Mouse (Mus musculus) stomach, embryonic 15.5 days (tissue): ENCODE measurements at regions not wholly inside any gene's neighbourhood (a gene's known extent, or its start where the extent isn't known, plus 50 kb on each side); places are given as distances from the start of the nearest gene placed in this dataset.

Experiments
- ATAC-seq: fragments of 200-750 bp; cut with Nextera tagmentation; 2 replicates; pipeline ENCODE4 v1.8.0; 2017; ENCODE audit warnings: low read depth, moderate number of reproducible peaks, moderate TSS enrichment; ENCODE audit not compliant: insufficient read depth, low FRiP score
- H3K27ac ChIP-seq: fragments of 300-500 bp; sonication (generic); 2 replicates; pipeline ENCODE4 v1.5.1; 2015; ENCODE audit warnings: mild to moderate bottlenecking, inconsistent platforms
- H3K27me3 ChIP-seq: fragments of 300-500 bp; sonication (generic); replicated peaks from 2 replicates; pipeline ENCODE4 v1.6.1; 2015; ENCODE audit warnings: inconsistent platforms
- H3K36me3 ChIP-seq: fragments of 300-500 bp; sonication (generic); 2 replicates; pipeline ENCODE4 v1.6.1; 2015; ENCODE audit warnings: inconsistent platforms
- H3K4me1 ChIP-seq: fragments of 300-500 bp; sonication (generic); 2 replicates; pipeline ENCODE4 v1.6.1; 2015; ENCODE audit warnings: inconsistent platforms
- H3K4me2 ChIP-seq: fragments of 300-500 bp; sonication (generic); 2 replicates; pipeline ENCODE4 v1.6.1; 2015; ENCODE audit warnings: mild to moderate bottlenecking, inconsistent platforms
- H3K4me3 ChIP-seq: fragments of 300-500 bp; sonication (generic); replicated peaks from 2 replicates; pipeline ENCODE4 v1.5.1; 2015; ENCODE audit warnings: inconsistent platforms
- H3K9ac ChIP-seq: fragments of 300-500 bp; sonication (generic); 2 replicates; pipeline ENCODE4 v1.6.1; 2015; ENCODE audit warnings: inconsistent platforms
- H3K9me3 ChIP-seq: fragments of 300-500 bp; sonication (generic); 2 replicates; pipeline ENCODE4 v1.6.1; 2016; ENCODE audit warnings: inconsistent platforms
- WGBS: fragments of 180-500 bp; shearing (Covaris S2); methylation state at CpG from one replicate; pipeline ENCODE4 v1.1.7; 2015; 5-methylcytosine and 5-hydroxymethylcytosine counted together

GRCm38 (mm10) chr15:16404077-16404476 lies 324.5 kb upstream of the Cdh9 start:
- Histone ChIP-seq H3K4me1 (no peaks in the 10 kb centered on the region), H3K27ac (no peak overlapping the region), H3K9ac (no peak overlapping the region), H3K36me3 (no peaks in the 10 kb centered on the region), H3K9me3 (no peaks in the 10 kb centered on the region), H3K4me3 (no peak overlapping the region), H3K27me3 (no peaks in the 10 kb centered on the region), H3K4me2 (no peak overlapping the region)
- ATAC-seq = peak; percentile 98
- 57% methylated on average over 5 of the region's 5 CpGs for WGBS

GRCm38 (mm10) chr15:16406203-16406602 lies 322.4 kb upstream of the Cdh9 start:
- Histone ChIP-seq H3K27ac (no peak overlapping the region), H3K9me3 (no peaks in the 10 kb centered on the region), H3K9ac (no peak overlapping the region), H3K27me3 (no peaks in the 10 kb centered on the region), H3K4me3 (no peak overlapping the region), H3K4me2 (no peak overlapping the region), H3K36me3 (no peaks in the 10 kb centered on the region), H3K4me1 (no peaks in the 10 kb centered on the region)
- no peak for ATAC-seq

DNA sequence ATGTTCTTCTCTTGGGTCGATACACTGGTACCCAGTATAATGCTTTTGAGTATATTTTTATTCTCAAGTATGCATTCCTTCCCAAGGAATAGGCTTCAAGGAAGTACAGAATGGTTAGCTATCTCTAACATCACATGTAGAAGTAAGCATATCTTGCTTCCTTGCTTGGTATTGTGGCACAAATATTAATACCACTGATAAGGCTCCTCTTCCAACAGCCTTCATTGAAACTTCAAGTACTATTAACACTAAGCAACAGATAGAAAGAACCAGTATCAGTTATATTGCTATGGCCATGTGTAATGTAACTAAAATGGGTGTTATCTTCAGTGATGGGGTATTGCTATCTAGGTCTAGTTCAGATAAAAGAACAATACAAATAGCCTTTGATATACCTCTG lies 316.9 kb upstream of the Cdh9 start:
- no peaks in the 10 kb centered on the region for H3K9me3 ChIP-seq
- ATAC-seq = no peak
- no peak overlapping the region for H3K4me3 ChIP-seq
- no peak overlapping the region for H3K4me2 ChIP-seq
- no peak overlapping the region for H3K27ac ChIP-seq
- H3K9ac ChIP-seq = no peak overlapping the region
- no peaks in the 10 kb centered on the region for H3K27me3 ChIP-seq
- H3K36me3 ChIP-seq = no peaks in the 10 kb centered on the region
- no peaks in the 10 kb centered on the region for H3K4me1 ChIP-seq
- WGBS = 79% methylated on average over 1 of the region's 1 CpGs

DNA sequence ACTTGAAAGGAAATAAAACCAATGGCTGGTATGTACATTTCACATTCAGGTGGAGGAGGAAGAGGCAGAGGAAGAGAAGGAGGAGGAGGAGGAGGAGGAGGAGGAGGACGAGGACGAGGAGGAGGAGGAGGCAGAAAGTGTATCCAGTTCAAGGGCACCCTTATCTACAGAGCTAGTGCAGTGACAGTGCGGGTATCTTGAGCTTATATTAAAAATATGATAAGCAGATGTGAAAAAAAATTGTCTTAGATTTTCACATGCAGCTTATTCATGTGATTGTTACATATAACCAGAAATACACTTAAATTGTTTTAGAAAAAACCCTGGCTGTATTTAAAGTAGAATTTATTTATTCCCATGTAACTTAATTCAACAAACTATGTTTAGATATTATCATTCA lies 310.8 kb upstream of the Cdh9 start:
- H3K27ac ChIP-seq = no peak overlapping the region
- 54% methylated on average over 3 of the region's 3 CpGs for WGBS
- H3K4me2 ChIP-seq = no peak overlapping the region
- H3K9ac ChIP-seq = no peak overlapping the region
- no peaks in the 10 kb centered on the region for H3K4me1 ChIP-seq
- no peaks in the 10 kb centered on the region for H3K27me3 ChIP-seq
- ATAC-seq = no peak
- H3K36me3 ChIP-seq = no peaks in the 10 kb centered on the region
- H3K9me3 ChIP-seq = no peaks in the 10 kb centered on the region
- H3K4me3 ChIP-seq = no peak overlapping the region

DNA sequence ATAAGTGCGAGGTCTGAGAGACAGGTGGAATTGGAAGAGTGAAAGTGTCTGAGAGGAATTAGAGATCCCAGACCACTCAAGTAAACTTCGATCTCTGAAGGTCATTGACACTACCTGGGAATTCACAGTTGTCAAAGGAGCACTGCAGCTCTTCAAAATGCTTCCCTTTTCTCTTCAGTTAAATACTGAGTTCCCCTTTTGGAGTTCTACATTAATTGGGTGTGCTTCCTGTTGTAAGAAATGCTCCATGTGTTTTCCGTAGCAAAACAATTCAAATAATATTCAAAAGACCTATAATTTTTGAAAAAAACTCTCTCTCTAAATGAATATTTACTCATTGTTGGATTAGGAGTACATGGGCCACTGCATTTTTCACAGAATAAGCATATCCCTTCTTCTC lies 305.5 kb upstream of the Cdh9 start:
- Histone ChIP-seq H3K4me2 (no peak overlapping the region), H3K27ac (no peak overlapping the region), H3K9me3 (no peaks in the 10 kb centered on the region), H3K4me1 (no peaks in the 10 kb centered on the region), H3K27me3 (no peaks in the 10 kb centered on the region), H3K9ac (no peak overlapping the region), H3K4me3 (no peak overlapping the region), H3K36me3 (no peaks in the 10 kb centered on the region)
- WGBS = 77% methylated on average over 3 of the region's 3 CpGs
- ATAC-seq = no peak

- Histone ChIP-seq H3K4me1 (no peaks in the 10 kb centered on the region), H3K9ac (no peak overlapping the region), H3K27me3 (no peaks in the 10 kb centered on the region), H3K4me2 (no peak overlapping the region), H3K4me3 (no peak overlapping the region), H3K9me3 (no peaks in the 10 kb centered on the region), H3K36me3 (no peaks in the 10 kb centered on the region), H3K27ac (no peak overlapping the region)
- no peak for ATAC-seq
Observed at GRCm38 (mm10) chr15:16446631-16447030, 281.9 kb upstream of the Cdh9 start.

GRCm38 (mm10) chr15:16491238-16491637 lies 237.3 kb upstream of the Cdh9 start:
- WGBS = 34% methylated on average over 3 of the region's 3 CpGs

DNA sequence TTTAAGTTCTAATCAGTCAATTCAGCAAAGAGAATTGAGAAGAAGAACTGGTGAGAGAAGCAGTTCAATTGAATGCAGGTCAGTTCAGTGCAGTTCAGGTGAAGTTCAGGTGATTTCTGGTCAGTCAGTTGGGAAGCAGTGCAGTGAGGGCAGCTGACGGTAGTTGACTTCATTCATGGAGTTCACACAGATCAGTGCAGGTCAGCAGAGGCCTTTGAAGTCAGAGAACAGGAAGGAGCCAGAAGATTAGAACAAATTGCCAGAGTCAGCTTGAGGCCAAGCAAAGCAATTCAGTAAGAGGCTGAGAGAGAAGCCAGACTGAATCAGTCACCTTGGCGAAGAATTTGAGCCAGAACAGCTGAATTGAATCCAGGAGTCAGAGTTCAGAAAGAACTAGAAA lies 235.7 kb upstream of the Cdh9 start:
- no peak overlapping the region for H3K27ac ChIP-seq
- 53% methylated on average over 2 of the region's 2 CpGs for WGBS
- ATAC-seq = no peak
- no peaks in the 10 kb centered on the region for H3K4me1 ChIP-seq
- no peak overlapping the region for H3K9ac ChIP-seq
- no peaks in the 10 kb centered on the region for H3K27me3 ChIP-seq
- no peaks in the 10 kb centered on the region; the same call in 1 of the 2 replicates for H3K9me3 ChIP-seq
- no peak overlapping the region for H3K4me3 ChIP-seq
- no peaks in the 10 kb centered on the region for H3K36me3 ChIP-seq
- no peak overlapping the region for H3K4me2 ChIP-seq

More at GRCm38 (mm10) chr15:16491238-16491637, 237.3 kb upstream of the Cdh9 start:
- no peak overlapping the region for H3K27ac ChIP-seq
- H3K9me3 ChIP-seq = no peaks in the 10 kb centered on the region; the same call in 1 of the 2 replicates
- no peaks in the 10 kb centered on the region for H3K27me3 ChIP-seq
- no peak for ATAC-seq
- no peak overlapping the region for H3K4me2 ChIP-seq
- no peak overlapping the region for H3K4me3 ChIP-seq
- no peak overlapping the region for H3K9ac ChIP-seq
- no peaks in the 10 kb centered on the region for H3K36me3 ChIP-seq
- H3K4me1 ChIP-seq = no peaks in the 10 kb centered on the region

- no peaks in the 10 kb centered on the region for H3K4me1 ChIP-seq
- no peak overlapping the region for H3K27ac ChIP-seq
- H3K36me3 ChIP-seq = no peaks in the 10 kb centered on the region
- H3K9me3 ChIP-seq = no peaks in the 10 kb centered on the region
- WGBS = 82% methylated on average over 4 of the region's 4 CpGs
- no peak overlapping the region for H3K9ac ChIP-seq
- no peak for ATAC-seq
- no peak overlapping the region for H3K4me2 ChIP-seq
- no peak overlapping the region for H3K4me3 ChIP-seq
- no peaks in the 10 kb centered on the region for H3K27me3 ChIP-seq
Observed at GRCm38 (mm10) chr15:16520556-16520955, 208.0 kb upstream of the Cdh9 start.

DNA sequence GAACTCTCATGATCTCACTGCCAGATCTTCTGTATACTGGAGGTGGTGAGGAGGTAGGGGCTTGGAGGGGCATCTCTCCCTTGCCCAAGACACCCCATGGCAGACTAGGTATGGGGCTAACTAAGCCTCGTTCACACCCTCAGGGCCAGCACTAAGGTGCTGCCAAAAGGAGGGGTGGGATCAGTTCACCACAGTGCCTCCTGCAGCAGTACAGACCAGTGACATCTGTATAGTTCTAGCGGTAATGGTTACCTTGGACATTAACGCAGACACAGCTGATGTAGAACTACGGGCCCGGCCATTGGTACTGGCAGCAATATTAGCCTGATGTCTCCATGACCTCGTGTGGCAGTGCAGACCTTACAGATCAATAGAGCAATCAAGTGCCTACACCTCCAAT lies 196.0 kb upstream of the Cdh9 start:
- H3K9me3 ChIP-seq = no peaks in the 10 kb centered on the region

GRCm38 (mm10) chr15:16541226-16541625 lies 187.3 kb upstream of the Cdh9 start:
- Histone ChIP-seq H3K4me2 (no peak overlapping the region), H3K27ac (no peak overlapping the region), H3K27me3 (no peaks in the 10 kb centered on the region), H3K4me3 (no peak overlapping the region), H3K4me1 (no peaks in the 10 kb centered on the region), H3K9me3 (no peaks in the 10 kb centered on the region), H3K36me3 (no peaks in the 10 kb centered on the region), H3K9ac (no peak overlapping the region)
- no peak for ATAC-seq
- WGBS = 57% methylated on average over 1 of the region's 1 CpGs

More for the DNA sequence above, 196.0 kb upstream of the Cdh9 start:
- Histone ChIP-seq H3K36me3 (no peaks in the 10 kb centered on the region), H3K9ac (no peak overlapping the region), H3K4me2 (no peak overlapping the region), H3K27me3 (no peaks in the 10 kb centered on the region), H3K4me1 (no peaks in the 10 kb centered on the region), H3K4me3 (no peak overlapping the region), H3K27ac (no peak overlapping the region)
- WGBS = 84% methylated on average over 6 of the region's 6 CpGs
- ATAC-seq = no peak

DNA sequence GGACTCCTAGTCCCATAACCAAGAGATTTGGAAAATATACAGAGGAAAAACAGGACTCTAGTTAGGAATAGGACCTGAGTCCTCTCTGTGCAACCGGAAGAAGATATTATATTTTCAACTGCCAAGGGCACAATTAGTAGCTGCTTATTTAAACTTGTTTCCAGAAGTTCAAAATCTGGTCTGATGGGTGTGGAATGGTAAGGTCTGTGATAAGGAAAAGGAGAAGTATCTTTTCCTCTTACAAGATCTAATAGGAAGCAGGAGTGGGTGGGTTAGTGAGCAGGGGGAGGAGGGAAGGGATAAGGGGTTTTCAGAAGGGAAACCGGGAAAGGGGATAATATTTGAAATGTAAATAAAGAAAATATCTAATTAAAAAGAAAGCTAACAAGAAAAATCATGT lies 173.4 kb upstream of the Cdh9 start:
- ATAC-seq = no peak
- WGBS = 74% methylated on average over 2 of the region's 2 CpGs
- H3K4me2 ChIP-seq = no peak overlapping the region
- no peak overlapping the region for H3K27ac ChIP-seq
- H3K4me3 ChIP-seq = no peak overlapping the region
- H3K9me3 ChIP-seq = no peaks in the 10 kb centered on the region
- H3K9ac ChIP-seq = no peak overlapping the region
- no peaks in the 10 kb centered on the region for H3K27me3 ChIP-seq
- no peaks in the 10 kb centered on the region for H3K4me1 ChIP-seq
- no peaks in the 10 kb centered on the region for H3K36me3 ChIP-seq

- H3K9me3 ChIP-seq = no peaks in the 10 kb centered on the region
- WGBS = 81% methylated on average over 9 of the region's 9 CpGs
- H3K9ac ChIP-seq = no peak overlapping the region
- no peak for ATAC-seq
- H3K4me1 ChIP-seq = no peaks in the 10 kb centered on the region
- H3K4me2 ChIP-seq = no peak overlapping the region
- H3K36me3 ChIP-seq = no peaks in the 10 kb centered on the region
- H3K27ac ChIP-seq = no peak overlapping the region
- no peak overlapping the region for H3K4me3 ChIP-seq
- H3K27me3 ChIP-seq = no peaks in the 10 kb centered on the region
Observed at GRCm38 (mm10) chr15:16556338-16556737, 172.2 kb upstream of the Cdh9 start.
